Mouse (Mus musculus): ENCODE results near the gene Ifitm6.

DNA sequence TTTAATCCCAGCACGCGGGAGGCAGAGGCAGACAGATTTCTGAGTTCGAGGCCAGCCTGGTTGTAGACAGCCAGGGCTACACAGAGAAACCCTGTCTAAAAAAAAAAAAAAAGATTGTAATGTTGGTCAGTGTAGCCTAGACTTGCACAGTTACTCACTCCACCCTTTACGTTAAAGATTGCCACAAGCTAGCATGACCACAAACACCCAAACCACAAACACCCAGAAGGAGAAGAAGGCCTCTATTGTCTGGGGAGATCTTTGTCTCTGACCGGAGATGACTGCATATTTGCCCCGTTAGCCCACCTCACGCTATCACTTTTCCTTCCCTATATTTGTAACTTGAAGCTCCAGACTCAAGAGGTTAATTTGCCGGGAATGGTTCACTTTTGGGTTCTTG is 36.0 kb downstream of the Ifitm6 start:
- TF ChIP-seq POLR2A (IDR thresholded peaks at IDR 0.05; ENCODE audit: control insufficient read depth, low read depth, low read length): no peak
- TF ChIP-seq CTCF (IDR thresholded peaks at IDR 0.05; ENCODE audit: control insufficient read depth, insufficient read depth, insufficient replicate concordance, low read depth, low read length): no peak

Data from testis, adult 2 months (tissue).